Mouse (Mus musculus) layer of hippocampus, adult 9-11 months (tissue): ENCODE data around the gene Gm49383.

Experiments
- DNase-seq: peaks from one replicate; pipeline ENCODE4 v3.0.0; 2022

Gm49383 gene

GRCm38 (mm10) chr12:69196444-69197377, at the start of gene Gm49383:
TSS of gene Gm49383 (minus strand) at chr12:69197104.
- peak; percentile 76 for DNase-seq

- peak; percentile 63 for DNase-seq
Measured at GRCm38 (mm10) chr12:69241771-69242431, 45.0 kb upstream of the Gm49383 start.

GRCm38 (mm10) chr12:69241405-69241770, 44.5 kb upstream of the Gm49383 start:
- no peak for DNase-seq

- no peak for DNase-seq
Measured at GRCm38 (mm10) chr12:69240876-69241275, 44.0 kb upstream of the Gm49383 start, which contains the start of gene Klhdc1. TSS of gene Klhdc1 (plus strand) at chr12:69241176.

GRCm38 (mm10) chr12:69238284-69238683, 41.4 kb upstream of the Gm49383 start:
- DNase-seq, result no peak

- no peak for DNase-seq
Measured at GRCm38 (mm10) chr12:69235782-69236181, 38.9 kb upstream of the Gm49383 start.

- no peak for DNase-seq
Measured at GRCm38 (mm10) chr12:69229251-69229650, 32.3 kb upstream of the Gm49383 start.

GRCm38 (mm10) chr12:69227776-69228466, 31.0 kb upstream of the Gm49383 start, which contains the start of gene Pole2:
TSS of gene Pole2 (minus strand) at chr12:69228195.
- DNase-seq, result peak; percentile 65

- DNase-seq, result no peak
Measured at GRCm38 (mm10) chr12:69220613-69221277, 23.8 kb upstream of the Gm49383 start.

- DNase-seq, result no peak
Measured at GRCm38 (mm10) chr12:69216587-69216986, 19.7 kb upstream of the Gm49383 start.

GRCm38 (mm10) chr12:69215000-69215785, 18.3 kb upstream of the Gm49383 start:
- peak; percentile 80 for DNase-seq

GRCm38 (mm10) chr12:69214393-69214792, 17.5 kb upstream of the Gm49383 start:
- DNase-seq, result no peak

- DNase-seq, result no peak
Measured at GRCm38 (mm10) chr12:69213186-69213777, 16.4 kb upstream of the Gm49383 start.

- DNase-seq, result no peak
Measured at GRCm38 (mm10) chr12:69211057-69211456, 14.2 kb upstream of the Gm49383 start.

GRCm38 (mm10) chr12:69210056-69210979, 13.4 kb upstream of the Gm49383 start:
- DNase-seq, result no peak

GRCm38 (mm10) chr12:69208520-69208919, 11.6 kb upstream of the Gm49383 start:
- DNase-seq, result no peak

GRCm38 (mm10) chr12:69207926-69208325, 11.0 kb upstream of the Gm49383 start:
- DNase-seq, result no peak

GRCm38 (mm10) chr12:69207396-69207795, 10.5 kb upstream of the Gm49383 start:
- no peak for DNase-seq

- no peak for DNase-seq
Measured at GRCm38 (mm10) chr12:69204052-69204833, 7.3 kb upstream of the Gm49383 start, which contains the start of gene Gm49384. TSS of gene Gm49384 (minus strand) at chr12:69204267.
